Mouse (Mus musculus) kidney, postnatal 36 days (tissue): ENCODE results near the gene Olfr943.

Experiments used
- DNase-seq, 2 experiments: peaks; one replicate each; pipeline ENCODE4 v3.0.0; 2021 to 2022; ENCODE audit warnings: mixed read lengths in 2 of 2

Gene Olfr943

DNA sequence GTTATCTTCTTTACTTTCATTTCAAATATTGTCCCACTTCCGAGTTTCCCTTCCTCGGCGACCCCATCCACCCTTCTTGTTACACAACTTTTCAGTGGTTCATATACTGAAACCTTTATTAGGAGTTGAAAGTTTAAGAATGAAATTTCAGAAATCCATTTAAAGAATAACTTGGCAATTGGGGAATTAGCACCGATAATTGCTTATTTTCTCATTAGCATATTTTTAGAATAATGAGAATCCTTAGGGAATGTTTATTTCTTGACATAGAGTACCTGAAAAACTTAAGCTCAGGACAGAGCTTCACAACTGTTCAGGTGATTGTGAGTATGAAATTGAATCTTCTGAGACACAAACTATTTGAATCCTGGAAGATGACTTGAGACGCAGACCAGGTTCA lies at the start of gene Olfr943:
TSS of gene Olfr943 (plus strand) at position 301 of the 400 bp plus-strand sequence.
- no peak for DNase-seq

- no peak for DNase-seq
Measured at GRCm38 (mm10) chr9:39127326-39127725, 38.8 kb upstream of the Olfr943 start.

GRCm38 (mm10) chr9:39127831-39128230 lies 38.3 kb upstream of the Olfr943 start, which contains the start of gene Olfr27:
TSS of gene Olfr27 (plus strand) at chr9:39128131.
- DNase-seq = no peak

GRCm38 (mm10) chr9:39152401-39152800 lies 13.7 kb upstream of the Olfr943 start:
- no peak for DNase-seq

DNA sequence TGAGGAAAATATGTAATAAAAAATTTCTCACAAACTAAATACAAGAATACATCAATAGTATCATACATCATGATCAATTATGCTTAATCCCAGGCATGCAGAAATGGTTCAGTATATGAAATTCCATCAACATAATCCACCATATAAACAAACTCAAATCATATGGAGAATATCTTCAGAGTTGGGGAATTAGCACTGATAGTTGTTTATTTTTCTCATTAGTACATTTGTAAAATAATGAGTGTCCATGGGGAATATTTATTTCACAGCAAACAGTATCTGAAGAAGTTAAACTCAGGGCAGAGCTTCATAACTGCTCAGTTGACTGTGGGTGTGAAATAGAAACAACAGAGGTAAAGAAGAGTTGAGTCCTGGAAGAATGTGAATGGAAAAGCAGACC lies 35.5 kb downstream of the Olfr943 start, which contains the start of gene Olfr944:
TSS of gene Olfr944 (plus strand) at position 301 of the 400 bp plus-strand sequence.
- DNase-seq = no peak
